Mouse (Mus musculus): ENCODE data around the gene Ptprj. TPM values are rescaled to one million over a fixed set of nuclear protein-coding genes. Genes with fewer than 3 reads are reported as not detected.
A peak's percentile ranks its signal among the peaks of the same experiment; 100 is the strongest.

The Ptprj gene
- polyA plus RNA-seq, 1 experiment from 2014 or later = 2.1 TPM

DNA sequence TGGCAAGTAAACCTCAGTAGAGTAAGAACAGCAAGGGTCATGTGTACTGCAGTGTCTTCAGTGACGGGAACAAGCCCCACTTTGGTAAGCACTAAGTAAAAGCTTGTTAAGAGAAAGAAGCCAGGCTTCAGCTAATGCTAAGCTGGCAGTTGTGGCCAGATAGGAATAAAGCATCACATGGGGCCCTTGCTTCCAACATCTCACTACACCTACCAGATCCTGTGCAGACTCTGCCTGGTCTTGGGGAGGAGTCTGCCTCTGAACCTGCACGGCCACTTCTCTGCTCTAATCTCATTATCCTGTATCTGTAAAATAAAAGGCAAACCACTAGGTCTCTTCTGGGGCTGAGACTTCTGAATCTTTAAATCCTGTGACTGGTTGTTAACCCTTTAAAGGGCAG is 39.2 kb upstream of the Ptprj start:
- WGBS = 48% methylated on average over 2 of the region's 2 CpGs

DNA sequence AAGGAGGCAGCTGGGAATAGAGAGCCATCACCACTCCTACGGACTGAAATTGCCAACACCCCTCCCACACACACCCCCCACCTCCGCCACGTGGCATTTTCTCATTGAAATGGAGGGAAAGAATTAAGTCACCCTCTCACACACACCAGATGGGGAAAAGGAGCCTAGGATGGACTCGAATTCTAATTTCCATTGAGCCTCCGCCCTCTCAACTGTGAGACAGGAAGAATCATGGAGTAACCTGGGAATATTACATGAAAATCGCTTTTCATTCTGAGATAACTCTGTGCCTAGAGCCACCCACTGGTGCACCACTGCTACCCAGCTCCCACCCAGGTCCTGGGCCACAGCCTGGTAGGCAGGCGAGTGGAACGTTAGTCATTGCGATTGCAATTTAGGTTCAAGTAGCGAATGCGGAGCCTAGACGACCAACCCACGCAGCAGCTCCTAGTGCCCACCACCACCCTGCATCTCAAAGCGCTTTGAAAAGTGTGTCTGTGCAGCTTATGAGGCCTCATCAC is 34.3 kb upstream of the Ptprj start:
- no peaks in the 10 kb centered on the region for H3K36me3 ChIP-seq (ENCODE audit: control insufficient read depth, insufficient read depth, low read length)
- H3K27me3 ChIP-seq (ENCODE audit: control insufficient read depth, insufficient read depth, low read length) = no peaks in the 10 kb centered on the region
- DNase-seq (ENCODE audit: low spot score) = no peak
- H3K9me3 ChIP-seq (ENCODE audit: control insufficient read depth, low read length) = no peaks in the 10 kb centered on the region
- WGBS = 85% methylated on average over 14 of the region's 14 CpGs
- no peak for TF ChIP-seq CTCF (IDR thresholded peaks at IDR 0.05; ENCODE audit: low read depth)
- TF ChIP-seq EP300 (optimal IDR thresholded peaks at IDR 0.05) = no peak
- no peak for ATAC-seq (ENCODE audit: low FRiP score, low TSS enrichment)
- no peaks in the 10 kb centered on the region; the same call in 1 of the 2 replicates for H3K4me1 ChIP-seq (replicated peaks; ENCODE audit: control insufficient read depth, insufficient read depth)
- H3K27ac ChIP-seq (replicated peaks) = no peak overlapping the region
- no peak overlapping the region for H3K9ac ChIP-seq (ENCODE audit: low read length)
- H3K4me2 ChIP-seq (replicated peaks; ENCODE audit: low read depth) = no peak overlapping the region
- no peak overlapping the region for H3K4me3 ChIP-seq (ENCODE audit: low read depth, low read length)

More for the DNA sequence above, 39.2 kb upstream of the Ptprj start:
- Histone ChIP-seq H3K9me3 (ENCODE audit: control insufficient read depth, low read length) (no peaks in the 10 kb centered on the region), H3K4me2 (replicated peaks; ENCODE audit: low read depth) (no peak overlapping the region), H3K9ac (ENCODE audit: low read length) (no peak overlapping the region), H3K36me3 (ENCODE audit: control insufficient read depth, insufficient read depth, low read length) (no peaks in the 10 kb centered on the region), H3K4me3 (ENCODE audit: low read depth, low read length) (no peak overlapping the region), H3K27ac (replicated peaks) (no peak overlapping the region), H3K27me3 (ENCODE audit: control insufficient read depth, insufficient read depth, low read length) (no peaks in the 10 kb centered on the region), H3K4me1 (replicated peaks; ENCODE audit: control insufficient read depth, insufficient read depth) (no peaks in the 10 kb centered on the region)
- DNase-seq (ENCODE audit: low spot score) = no peak
- no peak for TF ChIP-seq CTCF (IDR thresholded peaks at IDR 0.05; ENCODE audit: low read depth)
- TF ChIP-seq EP300 (optimal IDR thresholded peaks at IDR 0.05) = no peak
- ATAC-seq (ENCODE audit: low FRiP score, low TSS enrichment) = no peak

DNA sequence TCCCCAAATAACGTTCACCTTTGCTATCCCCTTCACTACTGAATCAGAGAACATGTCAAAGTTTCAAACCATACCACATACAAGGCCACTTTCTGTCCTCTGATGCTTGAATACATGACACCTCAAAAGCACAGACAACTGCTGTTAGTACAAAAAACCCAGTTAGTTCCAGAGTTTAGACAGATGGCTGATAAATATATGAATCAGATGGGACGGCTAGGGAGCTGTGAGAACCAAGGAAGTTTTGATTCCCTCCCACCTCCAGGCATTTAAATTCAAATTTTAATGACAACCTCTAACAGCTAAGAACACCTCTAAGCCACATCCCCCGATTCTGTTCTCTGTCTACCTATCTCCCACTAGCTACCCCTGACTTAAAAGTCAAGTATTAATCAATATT is 33.1 kb upstream of the Ptprj start:
- Histone ChIP-seq H3K4me1 (replicated peaks; ENCODE audit: control insufficient read depth, insufficient read depth) (no peaks in the 10 kb centered on the region; the same call in 1 of the 2 replicates), H3K4me3 (ENCODE audit: low read depth, low read length) (no peak overlapping the region), H3K9me3 (ENCODE audit: control insufficient read depth, low read length) (no peaks in the 10 kb centered on the region), H3K36me3 (ENCODE audit: control insufficient read depth, insufficient read depth, low read length) (no peaks in the 10 kb centered on the region), H3K27ac (replicated peaks) (no peak overlapping the region), H3K9ac (ENCODE audit: low read length) (no peak overlapping the region), H3K4me2 (replicated peaks; ENCODE audit: low read depth) (no peak overlapping the region), H3K27me3 (ENCODE audit: control insufficient read depth, insufficient read depth, low read length) (no peaks in the 10 kb centered on the region)
- DNase-seq (ENCODE audit: low spot score) (no peak), ATAC-seq (ENCODE audit: low FRiP score, low TSS enrichment) (no peak)
- TF ChIP-seq CTCF (IDR thresholded peaks at IDR 0.05; ENCODE audit: low read depth) = no peak
- no peak for TF ChIP-seq EP300 (optimal IDR thresholded peaks at IDR 0.05)
- 70% methylated on average over 3 of the region's 3 CpGs for WGBS

GRCm38 (mm10) chr2:90613006-90613405 is 32.6 kb upstream of the Ptprj start:
- Histone ChIP-seq H3K4me2 (replicated peaks; ENCODE audit: low read depth) (no peak overlapping the region), H3K9me3 (ENCODE audit: control insufficient read depth, low read length) (no peaks in the 10 kb centered on the region), H3K4me1 (replicated peaks; ENCODE audit: control insufficient read depth, insufficient read depth) (no peaks in the 10 kb centered on the region; the same call in 1 of the 2 replicates), H3K9ac (ENCODE audit: low read length) (no peak overlapping the region), H3K27me3 (ENCODE audit: control insufficient read depth, insufficient read depth, low read length) (no peaks in the 10 kb centered on the region), H3K27ac (replicated peaks) (peak overlapping the region; percentile 50; the same call in 1 of the 2 replicates), H3K36me3 (ENCODE audit: control insufficient read depth, insufficient read depth, low read length) (no peaks in the 10 kb centered on the region), H3K4me3 (ENCODE audit: low read depth, low read length) (no peak overlapping the region)
- DNase-seq (ENCODE audit: low spot score) (no peak), ATAC-seq (ENCODE audit: low FRiP score, low TSS enrichment) (no peak)
- WGBS = 66% methylated on average over 2 of the region's 2 CpGs
- TF ChIP-seq CTCF (IDR thresholded peaks at IDR 0.05; ENCODE audit: low read depth) = no peak
- no peak for TF ChIP-seq EP300 (optimal IDR thresholded peaks at IDR 0.05)

- Histone ChIP-seq H3K4me2 (replicated peaks; ENCODE audit: low read depth) (no peak overlapping the region), H3K9me3 (ENCODE audit: control insufficient read depth, low read length) (no peaks in the 10 kb centered on the region), H3K9ac (ENCODE audit: low read length) (no peak overlapping the region), H3K27me3 (ENCODE audit: control insufficient read depth, insufficient read depth, low read length) (no peaks in the 10 kb centered on the region), H3K27ac (replicated peaks) (peak overlapping the region; percentile 77), H3K36me3 (ENCODE audit: control insufficient read depth, insufficient read depth, low read length) (no peaks in the 10 kb centered on the region), H3K4me1 (replicated peaks; ENCODE audit: control insufficient read depth, insufficient read depth) (no peaks in the 10 kb centered on the region; the same call in 1 of the 2 replicates), H3K4me3 (ENCODE audit: low read depth, low read length) (no peak overlapping the region)
- TF ChIP-seq EP300 (optimal IDR thresholded peaks at IDR 0.05) = no peak
- TF ChIP-seq CTCF (IDR thresholded peaks at IDR 0.05; ENCODE audit: low read depth) = peak; percentile 68
- 58% methylated on average over 10 of the region's 10 CpGs for WGBS
- DNase-seq (ENCODE audit: low spot score) (peak; percentile 88), ATAC-seq (ENCODE audit: low FRiP score, low TSS enrichment) (peak; percentile 99)
Measured at GRCm38 (mm10) chr2:90611959-90612571, 31.6 kb upstream of the Ptprj start.

- WGBS = 99% methylated on average over 3 of the region's 3 CpGs
- H3K9ac ChIP-seq (ENCODE audit: low read length) = no peak overlapping the region
- TF ChIP-seq CTCF (IDR thresholded peaks at IDR 0.05; ENCODE audit: low read depth) = no peak
- no peak for TF ChIP-seq EP300 (optimal IDR thresholded peaks at IDR 0.05)
Measured at GRCm38 (mm10) chr2:90601056-90601455, 20.6 kb upstream of the Ptprj start.

More at GRCm38 (mm10) chr2:90601056-90601455, 20.6 kb upstream of the Ptprj start:
- no peak overlapping the region for H3K27ac ChIP-seq (replicated peaks)
- H3K4me3 ChIP-seq (ENCODE audit: low read depth, low read length) = no peak overlapping the region
- H3K9me3 ChIP-seq (ENCODE audit: control insufficient read depth, low read length) = no peaks in the 10 kb centered on the region
- ATAC-seq (ENCODE audit: low FRiP score, low TSS enrichment) (no peak), DNase-seq (ENCODE audit: low spot score) (no peak)
- H3K36me3 ChIP-seq (ENCODE audit: control insufficient read depth, insufficient read depth, low read length) = no peaks in the 10 kb centered on the region
- no peaks in the 10 kb centered on the region for H3K4me1 ChIP-seq (replicated peaks; ENCODE audit: control insufficient read depth, insufficient read depth)
- no peaks in the 10 kb centered on the region for H3K27me3 ChIP-seq (ENCODE audit: control insufficient read depth, insufficient read depth, low read length)
- H3K4me2 ChIP-seq (replicated peaks; ENCODE audit: low read depth) = no peak overlapping the region

Measured in stomach, postnatal 0 days (tissue).